Mouse (Mus musculus) gonadal fat pad, adult 2 months (tissue): ENCODE results near the gene Rangrf. TPM values are rescaled to one million over a fixed set of nuclear protein-coding genes. Genes with fewer than 3 reads are reported as not detected.
A peak's percentile ranks its signal among the peaks of the same experiment; 100 is the strongest.
"Not testable (repeated sequence)": the region's sequence is repeated elsewhere in the genome, so short reads cannot be mapped to it uniquely, and the experiment has no call there.

Source experiments
- DNase-seq: peaks from one replicate; pipeline ENCODE4 v3.0.0-alpha.2; 2012; ENCODE audit warnings: low read depth
- polyA plus RNA-seq: library from polyadenylated mRNA; depleted of rRNA; stranded (reverse); fragments of >200 nt; gene quantifications from 2 replicates; pipeline ENCODE4 v1.2.3, GENCODE M21; 2012; rRNA removed

Rangrf gene
- polyA plus RNA-seq, 1 experiment: 40.2 TPM

GRCm38 (mm10) chr11:68946001-68946400 lies 29.0 kb downstream of the Rangrf start:
- no peak for DNase-seq

- no peak for DNase-seq
Measured at GRCm38 (mm10) chr11:68945245-68945644, 29.7 kb downstream of the Rangrf start.

DNA sequence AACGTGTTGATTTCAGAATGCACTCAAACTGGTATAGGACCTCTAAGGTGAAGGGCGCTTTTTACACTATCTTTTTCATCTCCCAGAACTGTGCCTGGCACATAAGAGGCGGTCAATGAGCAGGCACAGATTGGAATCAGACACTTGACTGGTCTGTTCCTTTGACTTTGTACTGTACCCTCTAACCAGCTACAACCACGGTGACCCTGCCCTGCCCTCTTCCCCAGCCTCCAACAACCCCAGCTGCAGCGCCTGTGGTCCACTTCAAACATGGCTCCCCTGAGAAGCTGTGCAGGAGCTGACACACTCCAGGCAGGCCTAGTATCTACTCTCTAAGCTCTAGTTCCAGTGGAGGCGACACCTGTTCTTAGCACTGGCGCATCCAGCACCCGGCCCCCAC lies 32.3 kb downstream of the Rangrf start:
- DNase-seq: no peak

GRCm38 (mm10) chr11:68940516-68940915 lies 34.5 kb downstream of the Rangrf start:
- no peak for DNase-seq

DNA sequence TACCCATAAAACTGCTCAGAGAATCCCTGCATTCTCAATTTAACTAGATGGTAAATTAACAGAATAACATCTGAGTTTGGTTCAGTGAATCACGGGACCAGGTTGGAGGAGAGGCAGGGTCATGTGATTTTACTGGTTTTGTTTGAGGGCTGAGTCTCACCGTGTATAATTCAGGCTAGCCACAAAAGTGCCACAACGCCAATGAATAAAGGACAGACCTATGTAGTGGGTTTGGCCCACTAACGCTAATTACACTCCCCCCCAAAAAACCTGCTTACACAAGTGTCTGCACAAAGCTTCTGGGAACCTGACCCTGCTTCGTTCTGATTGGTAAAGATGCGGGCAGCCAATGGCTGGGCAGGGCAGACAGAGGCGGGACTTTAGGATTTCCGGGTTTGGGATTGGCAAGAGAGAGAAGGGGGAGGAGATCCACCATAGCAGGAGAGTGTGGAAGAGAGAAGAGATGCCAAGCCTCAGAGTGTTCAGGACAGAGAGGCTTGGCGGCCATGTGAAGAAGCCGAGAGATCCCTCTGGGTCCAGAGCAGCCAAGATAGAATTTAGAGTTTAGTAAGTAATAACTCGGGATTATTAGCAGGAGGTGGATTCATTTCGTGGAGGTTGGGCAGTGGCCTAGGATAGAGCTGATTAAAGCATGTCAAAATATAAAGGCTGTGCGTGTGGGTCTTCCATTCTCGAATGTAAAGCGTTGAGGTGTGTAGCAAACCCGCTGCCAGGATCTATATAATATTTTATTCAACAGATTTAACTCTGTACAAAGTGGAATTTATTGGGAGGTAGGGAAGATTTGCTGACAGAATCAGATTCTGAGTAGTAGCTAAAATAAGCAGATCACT lies 35.3 kb downstream of the Rangrf start:
- DNase-seq: peak; percentile 66

- not testable (repeated sequence) for DNase-seq
Measured at GRCm38 (mm10) chr11:68936951-68937350, 38.0 kb downstream of the Rangrf start.

GRCm38 (mm10) chr11:68933885-68934507 lies 41.0 kb downstream of the Rangrf start:
- DNase-seq: no peak

- no peak for DNase-seq
Measured at GRCm38 (mm10) chr11:68929947-68930346, 45.0 kb downstream of the Rangrf start.

- no peak for DNase-seq
Measured at GRCm38 (mm10) chr11:68926981-68927380, 48.0 kb downstream of the Rangrf start, which contains the start of gene Odf4. Odf4 (minus strand) TSS chr11:68927081.

GRCm38 (mm10) chr11:68924749-68925148 lies 50.2 kb downstream of the Rangrf start:
- no peak for DNase-seq

DNA sequence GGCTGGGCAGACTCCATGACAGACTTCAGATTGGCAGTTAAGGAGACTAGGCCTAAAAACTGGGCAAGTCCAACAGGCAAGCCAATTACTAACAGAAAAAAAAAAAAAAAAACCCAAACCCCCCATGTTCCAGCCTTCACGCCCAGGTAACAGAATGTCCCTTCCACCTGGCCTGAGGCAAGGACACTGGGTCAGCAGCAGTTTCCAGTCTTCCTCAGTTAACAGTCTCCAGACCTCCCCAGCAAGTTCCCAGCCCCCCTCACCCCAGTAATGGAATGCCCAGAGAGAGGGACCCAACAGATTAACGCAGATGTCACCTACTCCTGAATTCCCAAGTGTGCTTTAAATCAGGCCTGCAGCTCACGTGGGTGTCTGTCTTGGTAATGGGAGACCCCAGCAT lies 51.8 kb downstream of the Rangrf start:
- DNase-seq: no peak

Other genes with a start within 250 kb of the Rangrf start
- gene Ndel1, start 103.3 kb downstream of the Rangrf start, polyA plus RNA-seq: 63.6 and 82.3 TPM in 2 replicates
- 0.06 and 0.11 TPM in 2 replicates for gene Rnf222, start 86.6 kb downstream of the Rangrf start, polyA plus RNA-seq
- gene Rpl26, start 73.6 kb downstream of the Rangrf start, polyA plus RNA-seq: 2,037 and 2,313 TPM in 2 replicates
- 1.7 and 1.8 TPM in 2 replicates for gene Odf4, start 48.1 kb downstream of the Rangrf start, polyA plus RNA-seq
- gene Arhgef15, start 17.7 kb downstream of the Rangrf start, polyA plus RNA-seq: 32.3 and 33.0 TPM in 2 replicates
- gene Slc25a35, start 7.1 kb downstream of the Rangrf start, polyA plus RNA-seq: 69.9 and 77.5 TPM in 2 replicates
- 16.2 and 17.7 TPM in 2 replicates for gene Pfas, start 33.3 kb upstream of the Rangrf start, polyA plus RNA-seq
- 38.6 and 39.8 TPM in 2 replicates for gene Ctc1, start 40.7 kb upstream of the Rangrf start, polyA plus RNA-seq
- gene Aurkb, start 70.5 kb upstream of the Rangrf start, polyA plus RNA-seq: 3.1 and 5.1 TPM in 2 replicates
- 18.4 and 23.5 TPM in 2 replicates for gene Borcs6, start 84.5 kb upstream of the Rangrf start, polyA plus RNA-seq
- gene Tmem107, start 95.6 kb upstream of the Rangrf start, polyA plus RNA-seq: 33.2 and 40.1 TPM in 2 replicates
- gene Vamp2, start 113.3 kb upstream of the Rangrf start, polyA plus RNA-seq: 97.7 and 139 TPM in 2 replicates
- 25.9 and 38.6 TPM in 2 replicates for gene Per1, start 120.0 kb upstream of the Rangrf start, polyA plus RNA-seq
- gene Hes7, start 145.2 kb upstream of the Rangrf start, polyA plus RNA-seq: 0.11 and 0.24 TPM in 2 replicates
- 1.2 TPM in 2 replicates for gene 9130213A22Rik, start 147.4 kb upstream of the Rangrf start, polyA plus RNA-seq
- 4.9 and 5.6 TPM in 2 replicates for gene Aloxe3, start 150.7 kb upstream of the Rangrf start, polyA plus RNA-seq
- gene Alox12b, start 181.8 kb upstream of the Rangrf start, polyA plus RNA-seq: not detected in 2 replicates
- gene Alox8, start 222.7 kb upstream of the Rangrf start, polyA plus RNA-seq: not detected in 2 replicates